Mouse (Mus musculus) mammary gland, adult 2 months (tissue): Measurements from ENCODE around the gene Zfp189. TPM values are rescaled to one million over a fixed set of nuclear protein-coding genes. Genes with fewer than 3 reads are reported as not detected.

Experiments used
- polyA plus RNA-seq: library from polyadenylated mRNA; depleted of rRNA; stranded (reverse); fragments of >200 nt; gene quantifications from 2 replicates; pipeline ENCODE4 v1.2.3, GENCODE M21; 2012; ENCODE audit warnings: low replicate concordance; rRNA removed

Zfp189 gene
- 0.60 and 1.0 TPM in 2 replicates for polyA plus RNA-seq

DNA sequence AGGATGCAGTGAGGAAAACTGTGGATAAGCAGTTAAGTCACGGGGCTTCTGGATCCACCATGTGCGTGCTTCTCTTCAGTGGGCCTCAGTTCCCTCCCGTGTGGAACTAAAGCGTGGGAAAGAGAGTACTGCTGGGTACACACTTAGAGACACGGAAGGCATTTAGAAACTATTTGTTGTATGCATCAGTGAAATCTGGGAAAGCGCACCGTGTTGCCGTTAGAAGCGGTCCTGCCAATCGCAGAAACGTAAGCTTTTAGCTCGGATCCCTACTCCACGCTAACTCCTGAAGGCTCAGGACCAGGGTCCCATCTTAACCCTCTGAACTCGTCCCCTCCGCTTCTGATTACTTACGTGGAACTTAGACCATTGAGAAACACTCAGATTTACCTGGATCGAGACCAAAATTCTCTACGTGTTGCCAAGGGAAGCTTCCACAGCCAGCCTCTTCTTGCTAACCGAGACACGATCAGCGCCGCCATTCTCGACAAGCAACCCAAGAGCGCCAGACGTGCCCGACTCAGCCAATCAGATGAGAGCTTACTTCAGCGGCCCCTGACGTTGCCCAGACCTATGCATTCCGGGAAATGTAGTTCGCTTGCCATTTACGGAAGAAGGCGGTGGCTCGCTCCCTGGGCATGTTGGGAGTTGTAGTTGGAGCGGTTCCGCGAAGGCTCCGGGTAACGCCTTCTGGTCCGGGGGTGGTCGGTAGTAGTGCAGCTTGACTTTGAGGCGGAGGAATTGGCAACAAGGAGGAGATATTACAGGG, at the start of gene Zfp189, which contains the start of gene Mrpl50:
Gene Zfp189, plus strand, starts transcription at position 605 of the 769 bp plus-strand sequence.
Gene Mrpl50, minus strand, starts transcription at position 522 of the 769 bp plus-strand sequence.

DNA sequence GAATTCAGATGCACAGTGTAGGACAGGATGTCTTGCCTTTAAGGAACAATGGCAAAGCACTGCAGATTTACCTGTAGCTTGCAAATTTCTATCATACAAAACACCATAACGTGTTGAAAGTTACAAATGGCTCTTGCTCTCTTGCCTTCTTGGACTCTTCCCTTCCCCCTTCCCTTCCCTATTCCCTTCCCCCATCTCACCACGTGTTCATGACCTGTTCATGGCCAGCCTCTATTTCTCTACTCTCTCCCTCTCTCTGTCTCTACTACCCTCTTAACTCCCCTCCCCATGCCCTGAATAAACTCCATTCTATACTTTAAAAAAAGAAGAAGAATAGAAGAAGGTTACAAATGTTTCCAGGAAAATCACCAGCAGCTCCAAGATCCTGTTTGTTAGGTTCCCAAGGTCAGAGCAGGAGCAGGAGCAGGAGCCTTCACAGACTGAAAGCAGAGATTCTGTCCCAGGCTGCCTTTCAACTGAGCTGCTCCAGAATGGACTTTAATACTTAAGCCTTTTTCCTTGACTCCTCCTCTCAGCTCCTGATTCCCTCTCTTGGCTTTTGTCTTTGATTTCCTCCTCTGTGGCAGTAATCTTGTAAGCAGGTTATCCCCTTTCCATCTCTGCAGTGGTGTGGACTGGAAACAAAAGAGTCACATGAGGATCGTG, 47.4 kb upstream of the Zfp189 start, which contains the start of gene Acnat1:
Gene Acnat1, minus strand, starts transcription at position 478 of the 666 bp plus-strand sequence.

DNA sequence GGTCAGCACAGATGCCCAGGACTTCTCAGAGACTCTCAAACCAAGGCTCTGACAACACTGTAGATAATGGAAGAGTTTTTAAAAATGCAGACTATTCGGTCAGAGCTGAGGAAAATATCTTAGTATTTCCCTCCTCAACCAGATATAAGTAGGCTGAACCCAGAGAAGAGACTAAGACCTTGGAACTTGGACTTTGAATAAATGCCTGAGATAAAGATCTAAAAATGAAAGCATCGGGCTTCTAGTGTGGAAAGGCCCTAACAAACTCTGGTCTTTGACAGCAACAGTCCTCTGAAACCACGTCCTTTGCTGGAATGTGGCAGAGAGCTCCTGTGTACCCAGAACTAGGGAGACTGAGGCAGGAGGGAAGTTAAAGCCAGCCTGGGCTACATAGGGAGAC, 14.6 kb upstream of the Zfp189 start, which contains the start of gene Baat:
Gene Baat, minus strand, starts transcription at position 172 of the 400 bp plus-strand sequence.

DNA sequence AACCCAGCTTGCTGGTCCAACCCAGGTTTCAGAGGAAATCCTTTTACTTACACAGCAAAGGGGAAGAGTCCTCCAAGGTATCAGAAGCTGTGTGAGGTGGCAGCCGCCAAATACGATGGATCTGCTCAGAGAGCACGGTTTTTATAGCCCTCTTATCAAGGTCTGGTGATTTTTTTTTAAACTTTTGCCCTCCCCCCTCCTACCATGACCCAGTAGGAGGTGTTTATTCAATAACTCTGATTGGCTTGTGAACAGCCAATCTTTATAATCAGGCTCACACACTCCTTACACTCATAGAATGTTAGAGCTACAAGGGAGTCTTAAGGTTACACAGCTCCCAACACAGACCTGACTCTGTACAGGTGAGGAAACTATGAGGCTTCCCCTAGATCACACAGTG, 28.4 kb downstream of the Zfp189 start, which contains the start of gene Aldob:
Gene Aldob, minus strand, starts transcription at position 164 of the 400 bp plus-strand sequence.

Other genes starting within 250 kb of the Zfp189 start
- 0.10 TPM in 1 of 2 replicates, not detected in the other for gene Acnat2, start 113.0 kb upstream of the Zfp189 start, polyA plus RNA-seq
- 0.08 TPM in 1 of 2 replicates, not detected in the other for gene Acnat1, start 47.3 kb upstream of the Zfp189 start, polyA plus RNA-seq
- 0.20 TPM in 1 of 2 replicates, not detected in the other for gene Baat, start 14.6 kb upstream of the Zfp189 start, polyA plus RNA-seq
- 1.9 and 6.2 TPM in 2 replicates for gene Mrpl50, start 83 bp upstream of the Zfp189 start, polyA plus RNA-seq
- 0.34 and 7.2 TPM in 2 replicates for gene Aldob, start 28.4 kb downstream of the Zfp189 start, polyA plus RNA-seq
- gene Tmem246, start 76.7 kb downstream of the Zfp189 start, polyA plus RNA-seq: 12.2 and 20.4 TPM in 2 replicates
- gene Rnf20, start 110.8 kb downstream of the Zfp189 start, polyA plus RNA-seq: 18.2 and 19.4 TPM in 2 replicates
- not detected in 2 replicates for gene Ppp3r2, start 160.8 kb downstream of the Zfp189 start, polyA plus RNA-seq